Comparison of ENCODE assay signal across 26 mouse cellular contexts in genomic region chr12:41593401-41593800, GRCm38 (mm10).
DNase-seq lines count a peak whose midpoint lies in the region; ATAC-seq and TF ChIP-seq lines count a peak whose summit lies in the region.
"Had no signal": no experiment of that assay in that cellular context is flagged by ENCODE, and none has a peak within 500 bp of the region (broad histone marks: within the 10 kb centered on the region; RNA-seq: fewer than 3 reads in every experiment).

No protein-coding gene starts in this region.

- WGBS in cerebellum, adult 2 months = 47% methylated on average over 5 of the region's 5 CpGs
- WGBS in kidney, embryonic 16.5 days = 51% methylated on average over 5 of the region's 5 CpGs

- H3K27ac ChIP-seq in cerebellum, adult 2 months (ENCODE audit: insufficient read depth, low read length) = no peak overlapping the region
- no peak overlapping the region for H3K27ac ChIP-seq in kidney, embryonic 16.5 days (ENCODE audit: low read length)
- H3K27ac ChIP-seq: embryonic facial prominence, embryonic 13.5 days; forebrain, embryonic 13.5 days; hindbrain, embryonic 10.5 days; intestine, embryonic 15.5 days; limb, embryonic 13.5 days; liver, embryonic 14.5 days; midbrain, embryonic 12.5 days had no signal

- H3K4me3 ChIP-seq in cerebellum, adult 2 months (replicated peaks; ENCODE audit: insufficient read depth, low read depth, low read length) = no peak overlapping the region
- H3K4me3 ChIP-seq in kidney, embryonic 16.5 days (ENCODE audit: low read length) = no peak overlapping the region
- H3K4me3 ChIP-seq: embryonic facial prominence, embryonic 13.5 days; erythroblast, embryonic 14.5 days; forebrain, embryonic 13.5 days; hindbrain, embryonic 10.5 days; intestine, embryonic 15.5 days; limb, embryonic 13.5 days; midbrain, embryonic 12.5 days had no signal

- no peak overlapping the region for H3K4me2 ChIP-seq in kidney, embryonic 16.5 days (replicated peaks; ENCODE audit: low read depth, low read length)
- H3K4me2 ChIP-seq: embryonic facial prominence, embryonic 13.5 days; forebrain, embryonic 13.5 days; heart, embryonic 11.5 days; intestine, embryonic 15.5 days; limb, embryonic 13.5 days; lung, embryonic 14.5 days; midbrain, embryonic 12.5 days had no signal

- ATAC-seq in cerebellum, adult (ENCODE audit: insufficient number of reproducible peaks, low FRiP score, low TSS enrichment) = no peak
- ATAC-seq in kidney, embryonic 16.5 days (ENCODE audit: low FRiP score, low TSS enrichment) = no peak
- ATAC-seq: hindbrain, embryonic 16.5 days; intestine, embryonic 15.5 days; Patski had no signal

- no peak overlapping the region for H3K9ac ChIP-seq in kidney, embryonic 16.5 days (replicated peaks; ENCODE audit: low read length)
- H3K9ac ChIP-seq: embryonic facial prominence, embryonic 13.5 days; forebrain, embryonic 13.5 days; intestine, embryonic 15.5 days; limb, embryonic 13.5 days; liver, embryonic 14.5 days; lung, embryonic 14.5 days; midbrain, embryonic 12.5 days had no signal

- H3K27me3 ChIP-seq in cerebellum, adult 2 months (ENCODE audit: control insufficient read depth, insufficient read depth, low read length) = no peaks in the 10 kb centered on the region
- no peaks in the 10 kb centered on the region for H3K27me3 ChIP-seq in kidney, embryonic 16.5 days (ENCODE audit: insufficient read depth, low read length)
- H3K27me3 ChIP-seq: CH12.LX; embryonic facial prominence, embryonic 13.5 days; forebrain, embryonic 13.5 days; intestine, embryonic 15.5 days; limb, embryonic 13.5 days; midbrain, embryonic 12.5 days; Patski had no signal

- peaks cover 4% of the 10 kb centered on the region; the same call in 1 of the 2 replicates for H3K4me1 ChIP-seq in cerebellum, adult 2 months (ENCODE audit: control insufficient read depth, insufficient read depth, low read length)
- H3K4me1 ChIP-seq in kidney, embryonic 16.5 days (ENCODE audit: insufficient read depth, low read length) = no peaks in the 10 kb centered on the region
- H3K4me1 ChIP-seq: embryonic facial prominence, embryonic 13.5 days; forebrain, embryonic 13.5 days; hindbrain, embryonic 10.5 days; intestine, embryonic 15.5 days; limb, embryonic 13.5 days; midbrain, embryonic 12.5 days had no signal

- TF ChIP-seq POLR2A in cerebellum, adult 2 months (IDR thresholded peaks at IDR 0.05; ENCODE audit: borderline replicate concordance, insufficient read depth, low read length) = no peak

- H3K9me3 ChIP-seq in kidney, embryonic 16.5 days (ENCODE audit: low read length) = no peaks in the 10 kb centered on the region
- H3K9me3 ChIP-seq: embryonic facial prominence, embryonic 13.5 days; forebrain, embryonic 13.5 days; G1E; hindbrain, embryonic 10.5 days; intestine, embryonic 15.5 days; limb, embryonic 13.5 days; midbrain, embryonic 12.5 days had no signal

- TF ChIP-seq CTCF in cerebellum, adult 2 months (IDR thresholded peaks at IDR 0.05; ENCODE audit: borderline replicate concordance, insufficient read depth, low read depth, low read length) = no peak

- no peaks in the 10 kb centered on the region for H3K36me3 ChIP-seq in kidney, embryonic 16.5 days (ENCODE audit: insufficient read depth, low read length)
- H3K36me3 ChIP-seq: embryonic facial prominence, embryonic 13.5 days; G1E; hindbrain, embryonic 10.5 days; intestine, embryonic 15.5 days; limb, embryonic 13.5 days; midbrain, embryonic 12.5 days had no signal

- DNase-seq in cerebellum, adult 2 months = peak; percentile 15 to 45
- peak; percentile 18 for DNase-seq in kidney, adult 9 months
- DNase-seq in cerebellum, adult 9-10 months = peak; percentile 31
- DNase-seq in cerebellum, postnatal 25 days = peak; percentile 8 to 30
- DNase-seq in layer of hippocampus, postnatal 14 days (ENCODE audit: low spot score in 2 of 2) = no peak
- no peak for DNase-seq in heart, adult 9 months (ENCODE audit: low spot score in 2 of 2)
- DNase-seq: adrenal gland, adult 2 months; B cell, adult 2 months; embryo, embryonic 11 days; lung, embryonic 14.5 days; right cerebral cortex, postnatal 14 days had no signal

Comparison
In these comparisons a context has a peak if more than half of its experiments do, and no peak if none do; other contexts are left out.
1. DNase-seq: peak in cerebellum, adult 2 months (2 of 2), kidney, adult 9 months (single experiment), cerebellum, adult 9-10 months (single experiment) and cerebellum, postnatal 25 days (2 of 2); none in layer of hippocampus, postnatal 14 days (0 of 2) and heart, adult 9 months (0 of 2).